Mouse (Mus musculus) lung, postnatal 0 days (tissue): Measurements from ENCODE around the gene Fndc3b.

Experiments
- CTCF ChIP-seq: IDR thresholded peaks from 2 replicates; pipeline ENCODE4 v1.5.1; 2016; ENCODE audit warnings: antibody characterized with exemption, mild to moderate bottlenecking
- EP300 ChIP-seq: IDR thresholded peaks from 2 replicates; pipeline ENCODE4 v1.6.1; 2016; ENCODE audit warnings: antibody characterized with exemption, mild to moderate bottlenecking, control low read depth

GRCm38 (mm10) chr3:27605613-27606012, 105.5 kb downstream of the Fndc3b start:
- TF ChIP-seq CTCF (no peak), EP300 (no peak)
